Mouse (Mus musculus): ENCODE measurements around the gene Slc12a4.

Slc12a4 gene

GRCm38 (mm10) chr8:105966692-105967311 is 905 bp upstream of the Slc12a4 start:
- DNase-seq, result no peak

GRCm38 (mm10) chr8:105965266-105965904 is 512 bp downstream of the Slc12a4 start:
- no peak for DNase-seq

- DNase-seq, result no peak
Observed at GRCm38 (mm10) chr8:105964506-105965265, 1.2 kb downstream of the Slc12a4 start.

GRCm38 (mm10) chr8:105961536-105961935 is 4.4 kb downstream of the Slc12a4 start:
- DNase-seq, result no peak

- DNase-seq, result no peak
Observed at GRCm38 (mm10) chr8:105961101-105961500, 4.8 kb downstream of the Slc12a4 start.

- DNase-seq, result peak; percentile 87
Observed at GRCm38 (mm10) chr8:105959350-105959749, 6.5 kb downstream of the Slc12a4 start.

GRCm38 (mm10) chr8:105957813-105958212 is 8.1 kb downstream of the Slc12a4 start:
- no peak for DNase-seq

GRCm38 (mm10) chr8:105956556-105956955 is 9.3 kb downstream of the Slc12a4 start:
- no peak for DNase-seq

GRCm38 (mm10) chr8:105951057-105951659 is 14.7 kb downstream of the Slc12a4 start:
- peak; percentile 56 for DNase-seq

- DNase-seq, result peak; percentile 33
Observed at GRCm38 (mm10) chr8:105949350-105949749, 16.5 kb downstream of the Slc12a4 start.

- peak; percentile 56 for DNase-seq
Observed at GRCm38 (mm10) chr8:105943321-105943739, 22.6 kb downstream of the Slc12a4 start, which contains the start of gene Lcat. TSS of gene Lcat (minus strand) at chr8:105943382.

- no peak for DNase-seq
Observed at GRCm38 (mm10) chr8:105942542-105942941, 23.4 kb downstream of the Slc12a4 start.

- no peak for DNase-seq
Observed at GRCm38 (mm10) chr8:105942026-105942425, 23.9 kb downstream of the Slc12a4 start.

- DNase-seq, result peak; percentile 38
Observed at GRCm38 (mm10) chr8:105938306-105938669, 27.6 kb downstream of the Slc12a4 start, which contains the start of gene Psmb10. TSS of gene Psmb10 (minus strand) at chr8:105938444.

- DNase-seq, result peak; percentile 64
Observed at GRCm38 (mm10) chr8:105937496-105938305, 28.2 kb downstream of the Slc12a4 start.

GRCm38 (mm10) chr8:105936866-105937475 is 28.9 kb downstream of the Slc12a4 start:
- peak; percentile 94 for DNase-seq

- DNase-seq, result peak; percentile 53
Observed at GRCm38 (mm10) chr8:105935863-105936603, 29.9 kb downstream of the Slc12a4 start.

GRCm38 (mm10) chr8:105935105-105935504 is 30.8 kb downstream of the Slc12a4 start:
- no peak for DNase-seq

GRCm38 (mm10) chr8:105933762-105934161 is 32.1 kb downstream of the Slc12a4 start, which contains the start of gene Ctrl:
TSS of gene Ctrl (minus strand) at chr8:105933862.
- DNase-seq, result no peak

GRCm38 (mm10) chr8:105932525-105932924 is 33.4 kb downstream of the Slc12a4 start:
- no peak for DNase-seq

GRCm38 (mm10) chr8:105931271-105931670 is 34.6 kb downstream of the Slc12a4 start:
- peak; percentile 26 for DNase-seq

Data from cerebellum, adult 9-11 months (tissue).